Mouse (Mus musculus): ENCODE data around the gene Lrrc61.

GRCm38 (mm10) chr6:48581257-48581656 is 26.7 kb downstream of the Lrrc61 start:
- TF ChIP-seq EP300 (IDR thresholded peaks at IDR 0.05; ENCODE audit: low read depth) (no peak), CTCF (IDR thresholded peaks at IDR 0.05; ENCODE audit: low read depth) (no peak)
